Mouse (Mus musculus) megakaryocyte, embryonic 14.5 days (primary cell): ENCODE measurements around the gene Ugt1a6b.

Experiments
- FLI1 ChIP-seq: IDR thresholded peaks from 2 replicates; pipeline ENCODE4 v1.6.1; 2012; ENCODE audit warnings: low read length, inconsistent platforms, mixed read lengths
- GATA1 ChIP-seq: IDR thresholded peaks from 3 replicates; pipeline ENCODE4 v1.6.1; 2012; ENCODE audit warnings: mixed read lengths, low read length, inconsistent platforms, borderline replicate concordance

GRCm38 (mm10) chr1:88246386-88246785 lies 143.3 kb downstream of the Ugt1a6b start:
- no peak for TF ChIP-seq FLI1
- TF ChIP-seq GATA1, result no peak
